Mouse (Mus musculus): Measurements from ENCODE around the gene Mmel1. TPM values are rescaled to one million over a fixed set of nuclear protein-coding genes. Genes with fewer than 3 reads are reported as not detected.

The Mmel1 gene
- polyA plus RNA-seq, 1 experiment: 0.52 TPM

DNA sequence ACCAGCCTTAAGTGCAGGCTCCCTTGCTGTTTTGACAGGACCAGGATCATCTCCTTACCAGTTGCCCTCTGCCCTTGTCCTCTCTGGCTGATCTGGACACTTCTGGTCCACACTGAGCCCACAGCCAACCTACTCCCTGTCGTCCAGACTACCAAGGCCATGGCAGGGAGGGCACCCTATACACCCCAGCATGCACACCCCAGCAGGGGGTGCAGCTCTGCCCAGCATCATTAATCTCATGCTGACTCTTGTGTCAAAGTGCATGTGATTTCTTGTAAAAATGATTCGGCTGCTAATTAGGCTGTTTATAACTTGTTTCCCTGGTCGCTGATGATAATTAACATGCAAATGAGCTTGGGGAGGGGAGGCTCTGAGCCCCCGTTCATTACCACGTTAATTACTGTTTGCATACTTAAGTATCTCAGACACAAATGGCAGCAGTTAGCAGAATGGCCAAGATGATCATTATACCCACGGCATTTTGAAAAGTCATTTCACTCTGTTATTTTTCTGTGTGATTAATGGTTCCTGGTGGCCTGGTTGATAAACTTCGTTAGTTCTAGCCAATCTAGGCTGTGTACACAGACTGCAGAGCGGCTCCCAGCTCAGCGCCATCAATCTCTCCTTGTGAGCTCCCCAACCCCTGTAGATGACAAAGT is 37.3 kb upstream of the Mmel1 start:
- H3K36me3 ChIP-seq (ENCODE audit: control insufficient read depth, insufficient read depth): no peaks in the 10 kb centered on the region
- H3K4me3 ChIP-seq: no peak overlapping the region

DNA sequence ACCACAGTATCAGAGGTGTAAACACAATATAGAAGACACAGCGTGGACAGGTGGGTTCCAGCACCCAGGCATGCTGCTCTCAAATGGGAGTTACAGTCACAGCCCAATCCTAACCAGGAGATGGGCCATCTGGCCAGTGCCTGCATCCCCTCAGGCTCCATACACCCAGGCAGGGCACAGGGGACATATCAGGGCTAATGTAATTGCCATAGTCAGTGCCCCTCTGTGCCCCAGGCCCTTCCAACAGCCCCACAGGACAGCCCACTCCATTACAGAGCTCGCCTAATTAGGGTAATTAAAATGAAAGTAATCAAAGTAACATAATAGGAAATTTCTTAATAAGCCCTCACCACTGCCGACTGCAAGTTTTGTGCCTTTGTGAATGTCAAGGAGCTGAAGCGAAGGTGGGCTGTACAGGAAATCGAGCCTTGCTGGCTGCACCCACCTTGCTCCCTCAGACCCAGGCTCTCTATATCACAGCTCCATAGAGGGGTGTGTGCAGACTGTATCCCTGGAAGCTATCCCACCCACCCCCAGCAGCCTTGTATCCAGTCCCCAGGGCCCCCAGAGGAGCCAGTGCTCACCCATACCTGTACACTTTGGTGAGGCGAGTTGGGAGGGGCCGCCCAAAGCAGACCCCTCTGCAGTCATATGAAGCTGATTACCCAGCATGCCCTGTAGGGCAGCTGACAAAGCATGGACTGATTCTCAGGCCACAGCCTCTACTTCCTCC is 33.0 kb upstream of the Mmel1 start:
- Histone ChIP-seq H3K4me3 (no peak overlapping the region), H3ac (ENCODE audit: control insufficient read depth, insufficient read length) (no peak overlapping the region), H3K4me2 (ENCODE audit: low read depth) (no peak overlapping the region), H3K27me3 (ENCODE audit: control insufficient read depth, insufficient read depth, insufficient read length) (no peaks in the 10 kb centered on the region), H3K36me3 (ENCODE audit: control insufficient read depth, insufficient read depth) (no peaks in the 10 kb centered on the region), H3K79me2 (ENCODE audit: control insufficient read depth, insufficient read depth) (no peaks in the 10 kb centered on the region)
- TF ChIP-seq MAX (IDR thresholded peaks at IDR 0.05; ENCODE audit: low read depth) (no peak), POLR2AphosphoS2 (IDR thresholded peaks at IDR 0.05; ENCODE audit: insufficient read length, low read depth) (no peak), E2F4 (IDR thresholded peaks at IDR 0.05; ENCODE audit: insufficient read depth) (no peak), TCF12 (IDR thresholded peaks at IDR 0.05; ENCODE audit: insufficient read depth, poor library complexity, severe bottlenecking) (no peak), POLR2A (IDR thresholded peaks at IDR 0.05; ENCODE audit: insufficient read length, low read depth) (no peak), TCF3 (IDR thresholded peaks at IDR 0.05; ENCODE audit: insufficient read length, low read depth) (no peak), MYOD1 (IDR thresholded peaks at IDR 0.05; ENCODE audit: control insufficient read depth in 1 of 3, insufficient read length in 2 of 3, low read depth in 2 of 3) (no peak), REST (IDR thresholded peaks at IDR 0.05; ENCODE audit: insufficient read depth, insufficient read length) (no peak), SRF (IDR thresholded peaks at IDR 0.05; ENCODE audit: control insufficient read depth, insufficient read length, low read depth) (no peak), MYOG (IDR thresholded peaks at IDR 0.05; ENCODE audit: control insufficient read depth in 1 of 3, insufficient read depth in 1 of 3, insufficient read length in 2 of 3, low read depth in 2 of 3) (no peak), USF1 (IDR thresholded peaks at IDR 0.05; ENCODE audit: low read depth) (no peak), CEBPB (IDR thresholded peaks at IDR 0.05; ENCODE audit: insufficient read depth, poor library complexity, severe bottlenecking) (no peak)

More for the DNA sequence above, 37.3 kb upstream of the Mmel1 start:
- no peak overlapping the region for H3ac ChIP-seq (ENCODE audit: control insufficient read depth, insufficient read length)
- H3K27me3 ChIP-seq (ENCODE audit: control insufficient read depth, insufficient read depth, insufficient read length): no peaks in the 10 kb centered on the region
- H3K79me2 ChIP-seq (ENCODE audit: control insufficient read depth, insufficient read depth): no peaks in the 10 kb centered on the region
- TF ChIP-seq E2F4 (IDR thresholded peaks at IDR 0.05; ENCODE audit: insufficient read depth): no peak
- TF ChIP-seq MAX (IDR thresholded peaks at IDR 0.05; ENCODE audit: low read depth): no peak
- no peak for TF ChIP-seq USF1 (IDR thresholded peaks at IDR 0.05; ENCODE audit: low read depth)
- TF ChIP-seq TCF3 (IDR thresholded peaks at IDR 0.05; ENCODE audit: insufficient read length, low read depth): no peak
- TF ChIP-seq SRF (IDR thresholded peaks at IDR 0.05; ENCODE audit: control insufficient read depth, insufficient read length, low read depth): no peak
- no peak for TF ChIP-seq CEBPB (IDR thresholded peaks at IDR 0.05; ENCODE audit: insufficient read depth, poor library complexity, severe bottlenecking)
- H3K4me2 ChIP-seq (ENCODE audit: low read depth): no peak overlapping the region

DNA sequence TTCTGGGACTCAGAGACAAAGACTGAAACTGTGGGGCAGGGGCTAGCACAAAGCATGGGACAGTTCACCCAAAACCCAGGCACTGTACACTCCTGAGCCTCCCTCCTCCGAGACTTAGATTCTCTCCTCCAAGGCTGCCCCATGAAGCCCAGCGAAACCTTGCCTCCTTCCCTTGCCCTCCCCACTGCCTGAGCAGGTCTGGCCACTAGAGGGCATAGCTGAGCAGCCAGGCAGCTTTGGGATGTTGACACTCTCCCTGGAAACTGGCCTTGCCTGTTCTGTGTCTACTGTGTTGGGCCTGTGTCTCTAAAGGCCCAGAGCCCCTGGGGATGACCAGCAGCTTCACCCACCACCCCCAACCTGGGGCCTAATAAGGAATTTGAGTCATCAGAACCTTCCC is 32.2 kb upstream of the Mmel1 start, which contains the start of gene Ttc34:
TSS of gene Ttc34 (plus strand) at position 290 of the 400 bp plus-strand sequence.
- Histone ChIP-seq H3K4me2 (ENCODE audit: low read depth) (no peak within 1 kb of the TSS), H3K79me2 (ENCODE audit: control insufficient read depth, insufficient read depth) (no peaks in the 10 kb centered on the region), H3K36me3 (ENCODE audit: control insufficient read depth, insufficient read depth) (no peaks in the 10 kb centered on the region), H3K4me3 (no peak within 1 kb of the TSS), H3K27me3 (ENCODE audit: control insufficient read depth, insufficient read depth, insufficient read length) (no peaks in the 10 kb centered on the region), H3ac (ENCODE audit: control insufficient read depth, insufficient read length) (no peak within 1 kb of the TSS)
- TF ChIP-seq TCF12 (IDR thresholded peaks at IDR 0.05; ENCODE audit: insufficient read depth, poor library complexity, severe bottlenecking): no peak
- TF ChIP-seq SRF (IDR thresholded peaks at IDR 0.05; ENCODE audit: control insufficient read depth, insufficient read length, low read depth): no peak
- TF ChIP-seq MAX (IDR thresholded peaks at IDR 0.05; ENCODE audit: low read depth): no peak
- no peak for TF ChIP-seq CEBPB (IDR thresholded peaks at IDR 0.05; ENCODE audit: insufficient read depth, poor library complexity, severe bottlenecking)
- no peak for TF ChIP-seq REST (IDR thresholded peaks at IDR 0.05; ENCODE audit: insufficient read depth, insufficient read length)
- no peak for TF ChIP-seq POLR2A (IDR thresholded peaks at IDR 0.05; ENCODE audit: insufficient read length, low read depth)
- TF ChIP-seq POLR2AphosphoS2 (IDR thresholded peaks at IDR 0.05; ENCODE audit: insufficient read length, low read depth): no peak
- TF ChIP-seq TCF3 (IDR thresholded peaks at IDR 0.05; ENCODE audit: insufficient read length, low read depth): no peak
- TF ChIP-seq MYOD1 (IDR thresholded peaks at IDR 0.05; ENCODE audit: control insufficient read depth in 1 of 3, insufficient read length in 2 of 3, low read depth in 2 of 3): no peak

DNA sequence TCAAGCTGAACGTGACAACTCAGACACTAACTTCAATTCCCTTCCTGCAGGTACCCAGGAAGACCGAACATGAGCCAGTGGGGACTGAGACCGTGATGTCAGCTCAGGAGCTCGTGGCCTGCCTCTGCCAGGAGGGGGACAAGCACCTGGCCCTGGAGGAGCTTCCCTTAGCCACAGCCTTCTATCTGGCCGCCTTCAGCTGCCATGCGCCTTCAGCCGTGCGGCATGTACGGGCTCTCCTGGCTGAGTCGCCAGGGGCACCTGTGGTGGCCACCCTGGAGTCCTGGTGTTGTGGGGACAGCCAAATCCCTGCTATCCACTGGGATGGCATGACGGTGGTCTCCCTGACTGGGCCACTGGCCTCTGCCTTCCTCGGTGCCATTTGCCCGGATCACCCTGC is 30.6 kb upstream of the Mmel1 start:
- Histone ChIP-seq H3K4me2 (ENCODE audit: low read depth) (no peak overlapping the region), H3K27me3 (ENCODE audit: control insufficient read depth, insufficient read depth, insufficient read length) (no peaks in the 10 kb centered on the region), H3ac (ENCODE audit: control insufficient read depth, insufficient read length) (no peak overlapping the region), H3K36me3 (ENCODE audit: control insufficient read depth, insufficient read depth) (no peaks in the 10 kb centered on the region), H3K79me2 (ENCODE audit: control insufficient read depth, insufficient read depth) (no peaks in the 10 kb centered on the region), H3K4me3 (no peak overlapping the region)
- TF ChIP-seq CEBPB (IDR thresholded peaks at IDR 0.05; ENCODE audit: insufficient read depth, poor library complexity, severe bottlenecking) (no peak), MYOG (IDR thresholded peaks at IDR 0.05; ENCODE audit: control insufficient read depth in 1 of 3, insufficient read depth in 1 of 3, insufficient read length in 2 of 3, low read depth in 2 of 3) (no peak), TCF3 (IDR thresholded peaks at IDR 0.05; ENCODE audit: insufficient read length, low read depth) (no peak), TCF12 (IDR thresholded peaks at IDR 0.05; ENCODE audit: insufficient read depth, poor library complexity, severe bottlenecking) (no peak), USF1 (IDR thresholded peaks at IDR 0.05; ENCODE audit: low read depth) (no peak), SRF (IDR thresholded peaks at IDR 0.05; ENCODE audit: control insufficient read depth, insufficient read length, low read depth) (no peak)

DNA sequence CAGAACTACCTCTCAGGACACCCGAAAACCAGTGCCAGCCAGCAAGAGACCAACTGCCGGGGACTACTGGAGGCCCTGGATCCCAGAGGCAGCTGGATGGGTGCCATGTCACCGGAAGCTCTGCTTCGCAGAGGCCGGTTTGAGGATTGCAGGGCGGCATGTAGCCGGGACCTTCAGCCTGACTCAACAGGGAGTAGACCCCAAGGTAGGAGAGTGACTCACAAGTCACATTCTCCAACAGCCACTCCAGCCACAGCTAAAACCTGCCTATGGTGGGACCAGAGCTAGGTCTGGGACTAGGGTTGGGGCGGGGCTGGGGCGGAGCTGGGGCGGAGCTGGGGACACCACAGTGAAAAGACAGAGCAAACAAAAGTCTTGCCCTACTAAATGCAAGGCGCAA is 30.0 kb upstream of the Mmel1 start:
- no peaks in the 10 kb centered on the region for H3K36me3 ChIP-seq (ENCODE audit: control insufficient read depth, insufficient read depth)
- no peak overlapping the region for H3K4me3 ChIP-seq
- no peak overlapping the region for H3K4me2 ChIP-seq (ENCODE audit: low read depth)
- H3K27me3 ChIP-seq (ENCODE audit: control insufficient read depth, insufficient read depth, insufficient read length): no peaks in the 10 kb centered on the region
- no peak overlapping the region for H3ac ChIP-seq (ENCODE audit: control insufficient read depth, insufficient read length)
- no peaks in the 10 kb centered on the region for H3K79me2 ChIP-seq (ENCODE audit: control insufficient read depth, insufficient read depth)
- no peak for TF ChIP-seq SRF (IDR thresholded peaks at IDR 0.05; ENCODE audit: control insufficient read depth, insufficient read length, low read depth)
- TF ChIP-seq POLR2A (IDR thresholded peaks at IDR 0.05; ENCODE audit: insufficient read length, low read depth): no peak
- TF ChIP-seq MYOG (IDR thresholded peaks at IDR 0.05; ENCODE audit: control insufficient read depth in 1 of 3, insufficient read depth in 1 of 3, insufficient read length in 2 of 3, low read depth in 2 of 3): no peak
- no peak for TF ChIP-seq POLR2AphosphoS2 (IDR thresholded peaks at IDR 0.05; ENCODE audit: insufficient read length, low read depth)
- no peak for TF ChIP-seq TCF3 (IDR thresholded peaks at IDR 0.05; ENCODE audit: insufficient read length, low read depth)
- TF ChIP-seq E2F4 (IDR thresholded peaks at IDR 0.05; ENCODE audit: insufficient read depth): no peak
- TF ChIP-seq MYOD1 (IDR thresholded peaks at IDR 0.05; ENCODE audit: control insufficient read depth in 1 of 3, insufficient read length in 2 of 3, low read depth in 2 of 3): no peak
